Mouse (Mus musculus) lung, postnatal 25 days (tissue): ENCODE measurements around the gene Lingo2.

Experiments
- DNase-seq: peaks from one replicate; pipeline ENCODE4 v3.0.0; 2022; ENCODE audit warnings: low spot score

The Lingo2 gene

DNA sequence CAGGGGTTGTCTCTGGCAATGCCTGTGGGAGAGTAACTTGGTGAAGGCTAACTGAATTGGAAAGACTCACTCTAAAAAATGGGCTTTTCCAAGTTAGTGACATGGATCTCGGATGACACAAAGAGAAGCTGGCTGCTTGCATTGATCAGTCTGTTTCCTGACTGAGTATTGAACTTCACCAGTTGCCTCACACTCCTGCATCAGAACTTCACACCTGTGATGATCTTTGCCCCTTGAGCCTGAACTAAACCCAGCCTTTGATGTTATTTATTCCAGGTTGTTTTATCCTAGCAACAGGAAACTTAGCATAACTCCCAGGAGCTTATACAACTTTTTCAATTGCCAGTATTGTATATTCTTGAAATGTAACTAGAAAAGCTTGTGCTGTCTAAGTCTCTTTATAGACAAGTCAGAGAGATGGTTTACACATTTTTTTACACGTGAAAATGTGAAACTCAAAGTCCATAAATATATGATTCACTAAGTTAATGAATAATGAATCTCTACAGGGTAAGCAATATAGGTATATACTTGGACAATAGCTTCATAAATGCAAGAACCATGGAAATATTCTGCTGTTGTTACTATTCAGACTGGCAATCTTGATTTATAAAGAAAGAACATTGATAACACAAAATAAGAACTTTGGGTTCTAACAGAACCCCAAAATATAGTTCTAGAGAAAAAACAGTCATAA is 410.7 kb downstream of the Lingo2 start:
- no peak for DNase-seq

DNA sequence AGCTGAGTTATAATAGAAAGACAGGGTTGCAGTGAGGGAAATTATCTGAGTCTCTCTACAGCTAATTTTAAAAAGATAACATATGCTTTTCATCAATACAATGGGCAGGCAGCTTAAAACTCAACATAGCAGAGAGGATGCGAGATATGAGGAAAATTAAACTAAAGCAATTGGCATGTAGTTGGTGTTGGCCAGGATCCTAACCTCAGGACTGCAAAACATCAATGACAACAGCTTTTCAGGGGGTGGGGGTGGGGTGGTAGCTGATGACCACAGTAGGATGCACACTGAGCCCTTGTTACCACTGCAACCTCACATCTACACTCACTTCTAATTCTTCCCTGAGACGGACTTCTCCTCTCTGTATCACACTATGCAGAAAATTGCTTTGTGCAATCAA is 417.7 kb downstream of the Lingo2 start:
- DNase-seq, result no peak

DNA sequence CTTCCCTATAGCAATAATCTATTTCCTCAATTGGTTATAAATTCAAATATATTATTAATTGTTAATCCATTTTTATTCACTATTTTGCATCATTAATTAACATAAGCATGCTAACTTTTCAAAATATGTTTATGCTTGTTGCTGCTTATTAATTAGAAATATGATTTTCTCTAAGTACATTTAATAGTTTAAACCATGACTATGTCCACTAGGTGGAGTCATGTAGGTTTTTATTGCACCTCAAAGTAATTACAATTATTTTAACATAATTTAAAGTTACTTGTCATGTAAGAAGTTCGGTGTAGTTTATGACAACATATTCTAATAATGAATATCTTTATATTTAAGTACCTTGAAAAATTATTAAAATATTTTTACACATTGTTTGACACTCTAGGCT is 461.3 kb downstream of the Lingo2 start:
- no peak for DNase-seq

GRCm38 (mm10) chr4:36435211-36435610 is 516.3 kb downstream of the Lingo2 start:
- no peak for DNase-seq

- no peak for DNase-seq
Observed at GRCm38 (mm10) chr4:36426192-36426591, 525.4 kb downstream of the Lingo2 start.

DNA sequence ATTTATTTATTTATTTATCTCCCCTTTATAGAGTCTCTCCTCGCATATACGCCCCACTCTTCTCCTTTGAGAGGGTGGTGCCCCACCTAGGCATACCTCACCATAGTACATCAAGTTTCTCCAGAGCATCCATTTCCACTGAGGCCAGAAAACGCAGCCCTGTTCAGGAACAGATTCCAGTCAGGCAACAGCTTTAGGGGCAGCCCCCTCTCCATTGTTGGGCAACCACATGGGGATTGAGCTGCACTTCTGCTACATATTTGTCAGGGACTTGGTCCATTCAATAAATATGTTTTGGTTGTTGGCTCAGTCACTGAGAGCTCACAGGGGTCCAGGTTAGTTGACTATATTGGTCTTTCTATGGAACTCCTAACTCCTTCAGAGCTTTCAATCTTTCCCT is 544.2 kb downstream of the Lingo2 start:
- no peak for DNase-seq

DNA sequence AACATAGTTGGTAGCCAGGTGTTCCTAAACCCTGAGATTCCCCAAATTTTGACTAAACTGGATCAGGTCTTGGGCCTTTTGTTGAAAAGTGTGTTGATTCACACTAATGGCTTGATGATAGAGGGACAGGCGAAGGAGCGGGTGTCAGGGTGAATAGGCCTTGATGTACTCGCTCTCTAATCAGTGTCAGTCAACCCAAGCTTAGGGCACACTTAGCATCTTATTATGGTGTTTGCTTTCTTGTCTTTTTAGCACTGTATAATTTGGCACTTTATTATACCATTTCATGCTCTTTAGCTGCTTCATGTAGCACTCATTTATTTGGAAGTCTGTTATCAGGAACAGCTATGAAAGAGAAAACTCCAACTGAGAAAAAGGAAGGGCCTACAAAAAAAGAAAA is 582.6 kb downstream of the Lingo2 start:
- no peak for DNase-seq

- no peak for DNase-seq
Observed at GRCm38 (mm10) chr4:36354401-36354800, 597.1 kb downstream of the Lingo2 start.

DNA sequence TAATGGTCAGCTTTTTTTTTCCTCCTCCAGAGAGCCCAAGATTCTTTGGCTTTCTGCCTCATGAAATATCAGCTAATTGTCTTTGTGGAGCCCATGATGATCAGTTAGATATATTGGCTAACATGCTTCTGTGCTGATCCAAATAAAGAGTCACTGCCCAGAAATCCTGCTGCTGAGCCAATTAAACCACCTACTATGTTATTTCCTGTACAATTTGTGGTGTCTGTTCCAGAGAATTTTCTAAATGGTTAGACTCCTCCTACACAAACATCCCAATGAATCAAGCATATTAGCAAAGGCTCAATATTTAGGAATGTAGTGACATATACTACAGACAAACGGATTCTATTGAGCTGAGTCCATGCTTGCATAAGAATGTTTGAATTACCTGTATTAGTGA is 619.8 kb downstream of the Lingo2 start:
- DNase-seq, result no peak

- DNase-seq, result no peak
Observed at GRCm38 (mm10) chr4:36325603-36326002, 625.9 kb downstream of the Lingo2 start.

DNA sequence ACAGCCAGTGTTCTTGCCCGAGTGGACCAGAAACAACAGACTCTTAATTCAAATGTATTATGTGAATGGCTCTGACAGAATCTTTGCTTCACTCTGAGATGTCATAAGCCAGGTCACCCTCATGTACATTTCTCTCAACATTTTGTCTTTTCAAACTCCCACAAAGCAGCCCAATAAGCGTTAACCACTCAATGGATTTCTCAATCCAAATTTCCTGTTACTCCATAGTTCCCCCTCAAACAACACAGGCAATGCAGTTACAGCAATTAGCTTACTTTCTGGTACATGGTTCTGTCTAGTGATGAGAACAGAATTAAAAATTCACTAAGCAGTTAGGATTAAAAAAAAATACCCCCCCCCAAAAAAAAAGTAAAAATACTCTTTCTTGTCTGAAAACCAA is 638.5 kb downstream of the Lingo2 start:
- no peak for DNase-seq

GRCm38 (mm10) chr4:36311431-36311830 is 640.1 kb downstream of the Lingo2 start:
- DNase-seq, result no peak

- DNase-seq, result no peak
Observed at GRCm38 (mm10) chr4:36305228-36305627, 646.3 kb downstream of the Lingo2 start.

- DNase-seq, result no peak
Observed at GRCm38 (mm10) chr4:36289701-36290053, 661.9 kb downstream of the Lingo2 start.

DNA sequence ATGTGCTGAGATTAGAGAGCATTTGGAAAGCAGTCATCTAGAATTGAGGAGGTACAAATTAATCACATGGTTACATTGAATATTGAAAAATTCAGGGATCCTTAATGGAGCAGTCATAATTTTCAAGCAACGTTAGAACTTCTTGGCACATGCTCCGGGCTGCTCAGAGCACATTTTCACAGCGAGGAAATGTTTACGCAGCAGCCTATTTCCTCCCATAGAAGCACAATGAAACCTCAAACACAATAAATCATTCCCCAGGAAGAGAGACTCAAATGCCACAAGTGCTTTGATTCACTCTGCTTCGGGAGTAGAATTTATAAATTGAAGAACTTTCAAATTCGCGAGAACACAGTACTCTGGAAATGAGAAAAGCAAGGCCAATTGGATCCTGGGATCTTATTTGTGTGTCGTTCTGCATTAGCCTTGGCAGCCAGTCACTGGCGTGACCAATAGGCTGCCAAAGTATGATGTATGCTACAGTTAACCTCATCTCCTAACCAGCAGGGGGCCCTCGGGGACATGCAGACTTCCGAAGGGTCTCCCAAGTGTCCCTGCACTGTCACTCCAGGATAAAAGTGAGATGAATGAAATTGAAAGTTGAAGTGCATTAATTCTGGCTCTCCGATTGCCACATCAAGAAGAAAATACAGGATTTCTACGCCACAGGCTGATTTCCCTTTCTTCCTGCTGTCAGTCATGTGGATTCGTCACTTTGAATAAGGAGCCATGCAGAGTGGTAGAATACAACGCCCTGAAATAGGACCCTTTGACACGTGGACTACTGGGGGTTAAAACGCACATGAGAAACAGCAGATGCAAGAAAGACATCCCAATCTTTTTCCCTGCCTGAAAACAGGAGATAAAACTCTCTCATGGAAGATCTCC is 662.5 kb downstream of the Lingo2 start:
- peak; percentile 55 for DNase-seq

GRCm38 (mm10) chr4:36262436-36263169 is 688.9 kb downstream of the Lingo2 start:
- DNase-seq, result no peak

DNA sequence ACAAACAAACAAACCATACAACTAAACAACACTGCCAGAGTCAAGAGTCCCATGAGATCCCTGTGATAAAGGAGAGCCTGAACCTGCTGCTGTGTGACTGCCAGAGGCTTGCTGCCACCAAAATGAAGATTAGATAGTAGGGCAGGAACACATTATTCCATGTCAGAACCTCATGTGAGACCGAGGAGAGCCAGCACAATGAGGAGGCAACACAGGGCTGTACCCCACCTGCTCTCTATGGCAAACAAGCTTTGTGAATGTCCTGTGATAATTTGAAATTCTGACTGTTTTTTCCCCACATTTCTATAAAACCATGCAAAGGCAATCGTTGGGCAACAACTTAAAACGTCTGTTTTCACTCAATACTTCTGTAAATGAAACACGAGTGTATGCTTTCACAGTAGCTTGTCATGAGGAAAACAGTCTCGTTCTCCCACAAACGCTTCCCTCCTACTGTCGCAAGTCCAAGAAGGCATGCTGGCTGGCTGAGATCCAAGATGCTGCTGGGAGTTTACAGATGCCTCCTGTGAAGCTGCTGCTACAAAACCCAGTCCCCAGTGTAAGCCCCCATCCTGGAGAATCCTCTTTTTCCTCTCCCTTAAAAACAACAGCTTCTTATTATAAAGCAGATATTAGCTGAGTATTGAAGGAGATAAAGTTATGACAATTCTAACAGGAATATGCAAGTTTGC is 765.2 kb downstream of the Lingo2 start:
- no peak for DNase-seq

DNA sequence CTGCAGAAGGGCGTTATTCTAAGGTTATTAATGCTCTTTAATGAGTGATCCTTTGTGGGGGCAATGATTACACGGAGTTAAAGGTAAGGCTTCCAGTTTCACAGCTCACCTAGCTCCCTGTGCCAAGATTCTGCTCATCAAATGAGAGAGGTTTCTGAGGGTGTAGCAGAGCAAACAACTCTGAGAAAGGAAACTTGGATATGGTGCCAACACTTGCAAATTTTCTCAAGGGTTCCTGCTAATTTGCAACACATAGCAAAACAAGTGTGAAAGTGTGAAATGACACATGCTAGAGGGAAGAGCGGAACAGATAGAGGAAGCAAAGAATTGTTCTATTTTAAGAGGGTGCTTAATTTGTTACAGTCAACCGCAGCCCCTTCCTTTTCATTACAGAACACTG is 767.9 kb downstream of the Lingo2 start:
- DNase-seq, result no peak

- no peak for DNase-seq
Observed at GRCm38 (mm10) chr4:36170099-36170498, 781.4 kb downstream of the Lingo2 start.

GRCm38 (mm10) chr4:36131341-36131740 is 820.2 kb downstream of the Lingo2 start:
- no peak for DNase-seq

DNA sequence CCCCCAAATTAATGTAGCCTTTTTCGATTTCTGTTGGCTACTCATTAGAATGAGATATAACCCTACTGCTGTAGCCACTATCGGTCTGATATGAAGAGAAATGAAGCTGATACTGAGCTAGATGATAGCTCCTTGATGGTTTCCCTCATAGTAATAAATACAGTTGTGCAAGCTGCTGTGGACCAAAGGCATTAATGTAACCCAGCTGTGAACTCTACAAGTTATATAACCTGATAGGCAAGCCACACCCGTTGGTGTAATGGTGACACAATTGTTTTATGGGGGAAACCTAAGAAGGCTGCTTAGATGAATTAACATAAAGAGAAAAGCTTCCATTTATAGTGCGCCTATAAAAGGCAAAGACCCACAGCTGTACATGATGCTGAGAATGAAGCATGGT is 856.1 kb downstream of the Lingo2 start:
- DNase-seq, result no peak
